Mouse (Mus musculus) heart, postnatal 0 days (tissue): ENCODE measurements around the gene Pi4ka. TPM values are rescaled to one million over a fixed set of nuclear protein-coding genes. Genes with fewer than 3 reads are reported as not detected.
A peak's percentile ranks its signal among the peaks of the same experiment; 100 is the strongest.

Experiments used
- ATAC-seq: fragments of 200-750 bp; cut with Nextera tagmentation; 2 replicates; pipeline ENCODE4 v1.8.0; 2017; ENCODE audit warnings: low read depth, moderate number of reproducible peaks, moderate library complexity; ENCODE audit not compliant: insufficient read depth
- DNase-seq: peaks from one replicate; pipeline ENCODE4 v3.0.0-alpha.2; 2016; ENCODE audit warnings: low spot score
- H3K27ac ChIP-seq: fragments of 300-500 bp; sonication (generic); 2 replicates; pipeline ENCODE4 v1.5.1; 2014; ENCODE audit warnings: low read depth, mild to moderate bottlenecking
- H3K27me3 ChIP-seq: fragments of 300-500 bp; sonication (generic); 2 replicates; pipeline ENCODE4 v1.6.1; 2014; ENCODE audit warnings: low read length, mixed read lengths; ENCODE audit not compliant: control insufficient read depth, insufficient read depth
- H3K36me3 ChIP-seq: fragments of 300-500 bp; sonication (generic); replicated peaks from 2 replicates; pipeline ENCODE4 v1.6.1; 2014; ENCODE audit warnings: low read length, mixed read lengths; ENCODE audit not compliant: control insufficient read depth, insufficient read depth
- H3K4me1 ChIP-seq: fragments of 300-500 bp; sonication (generic); 2 replicates; pipeline ENCODE4 v1.6.1; 2014; ENCODE audit warnings: antibody characterized with exemption; ENCODE audit not compliant: control insufficient read depth, insufficient read depth
- H3K4me2 ChIP-seq: fragments of 300-500 bp; sonication (generic); 2 replicates; pipeline ENCODE4 v1.6.1; 2014; ENCODE audit warnings: low read depth, mild to moderate bottlenecking, low read length, moderate library complexity
- H3K4me3 ChIP-seq: fragments of 300-500 bp; sonication (generic); 2 replicates; pipeline ENCODE4 v1.5.1; 2014; ENCODE audit warnings: low read depth, low read length
- H3K9ac ChIP-seq: fragments of 300-500 bp; sonication (generic); replicated peaks from 2 replicates; pipeline ENCODE4 v1.6.1; 2014; ENCODE audit warnings: low read depth, low read length, mixed read lengths
- H3K9me3 ChIP-seq: fragments of 300-500 bp; sonication (generic); replicated peaks from 2 replicates; pipeline ENCODE4 v1.6.1; 2016; ENCODE audit warnings: low read length; ENCODE audit not compliant: control insufficient read depth
- CTCF ChIP-seq: IDR thresholded peaks from 2 replicates; pipeline ENCODE4 v1.5.1; 2016; ENCODE audit warnings: antibody characterized with exemption, control low read depth, low read depth
- EP300 ChIP-seq: IDR thresholded peaks from 2 replicates; pipeline ENCODE4 v1.6.1; 2016; ENCODE audit warnings: antibody characterized with exemption, low read depth
- WGBS: fragments of 180-500 bp; shearing (Covaris S2); extraction: QIAGEN DNeasy Blood & Tissue Kit; methylation state at CpG from one replicate; pipeline ENCODE4 v1.1.7; 2014; 5-methylcytosine and 5-hydroxymethylcytosine counted together
- polyA plus RNA-seq: library from polyadenylated mRNA; unstranded; fragments of >200 nt; fragmentation: Nextera tagmentation; extraction: Ambion mirVana; gene quantifications from 2 replicates; pipeline ENCODE4 v1.2.1, GENCODE M21; 2015
- total RNA-seq: library from RNA; depleted of rRNA; stranded (reverse); fragments of >200 nt; gene quantifications from 2 replicates; pipeline ENCODE4 v1.2.3, GENCODE M21; 2014; ENCODE audit warnings: low replicate concordance

Pi4ka gene
- total and polyA plus RNA-seq, 2 experiments from 2014 or later = 18.5 to 60.0 TPM

- TF ChIP-seq CTCF (no peak), EP300 (no peak)
- Histone ChIP-seq H3K9me3 (no peaks in the 10 kb centered on the region), H3K9ac (no peak overlapping the region), H3K27ac (no peak overlapping the region), H3K4me3 (no peak overlapping the region), H3K4me2 (no peak overlapping the region), H3K27me3 (no peaks in the 10 kb centered on the region), H3K4me1 (no peaks in the 10 kb centered on the region), H3K36me3 (peaks cover 90% of the 10 kb centered on the region)
- ATAC-seq (no peak), DNase-seq (no peak)
- WGBS = 50% methylated on average over 3 of the region's 3 CpGs
Measured at GRCm38 (mm10) chr16:17300818-17301217, 105.3 kb downstream of the Pi4ka start.

GRCm38 (mm10) chr16:17292751-17293150 is 113.4 kb downstream of the Pi4ka start:
- WGBS = 4% methylated on average over 2 of the region's 2 CpGs
- Histone ChIP-seq H3K27me3 (no peaks in the 10 kb centered on the region), H3K36me3 (peaks cover 75% of the 10 kb centered on the region), H3K4me2 (no peak overlapping the region), H3K9me3 (no peaks in the 10 kb centered on the region), H3K4me1 (no peaks in the 10 kb centered on the region), H3K9ac (no peak overlapping the region), H3K27ac (no peak overlapping the region), H3K4me3 (no peak overlapping the region)
- no peak for ATAC-seq
- peak; percentile 93 for TF ChIP-seq CTCF
- no peak for TF ChIP-seq EP300
- peak; percentile 53 for DNase-seq

- no peaks in the 10 kb centered on the region for H3K9me3 ChIP-seq
- H3K36me3 ChIP-seq = peaks cover 66% of the 10 kb centered on the region
- WGBS = 61% methylated on average over 2 of the region's 2 CpGs
- no peak overlapping the region for H3K4me2 ChIP-seq
- H3K9ac ChIP-seq = no peak overlapping the region
- no peaks in the 10 kb centered on the region for H3K4me1 ChIP-seq
- ATAC-seq (no peak), DNase-seq (no peak)
- no peak overlapping the region for H3K4me3 ChIP-seq
- H3K27ac ChIP-seq = no peak overlapping the region
- TF ChIP-seq CTCF (no peak), EP300 (no peak)
- no peaks in the 10 kb centered on the region for H3K27me3 ChIP-seq
Measured at GRCm38 (mm10) chr16:17291016-17291415, 115.1 kb downstream of the Pi4ka start.

- Histone ChIP-seq H3K27me3 (no peaks in the 10 kb centered on the region), H3K9ac (no peak overlapping the region), H3K36me3 (peaks cover 77% of the 10 kb centered on the region), H3K27ac (no peak overlapping the region), H3K4me3 (no peak overlapping the region), H3K4me1 (no peaks in the 10 kb centered on the region), H3K9me3 (no peaks in the 10 kb centered on the region), H3K4me2 (no peak overlapping the region)
- 86% methylated on average over 2 of the region's 2 CpGs for WGBS
- DNase-seq = no peak
- TF ChIP-seq CTCF (no peak), EP300 (no peak)
- ATAC-seq = no peak
Measured at GRCm38 (mm10) chr16:17287103-17287502, 119.0 kb downstream of the Pi4ka start.

GRCm38 (mm10) chr16:17283151-17283550 is 123.0 kb downstream of the Pi4ka start:
- Histone ChIP-seq H3K27me3 (peaks cover 1% of the 10 kb centered on the region; the same call in 1 of the 2 replicates), H3K4me3 (no peak overlapping the region), H3K4me2 (no peak overlapping the region), H3K27ac (no peak overlapping the region), H3K9me3 (no peaks in the 10 kb centered on the region), H3K9ac (no peak overlapping the region), H3K36me3 (peaks cover 73% of the 10 kb centered on the region), H3K4me1 (no peaks in the 10 kb centered on the region)
- no peak for ATAC-seq
- WGBS = 44% methylated on average over 6 of the region's 6 CpGs
- no peak for DNase-seq
- TF ChIP-seq CTCF = no peak
- TF ChIP-seq EP300 = no peak

- Histone ChIP-seq H3K27ac (no peak overlapping the region), H3K9ac (no peak overlapping the region), H3K4me1 (peaks cover 13% of the 10 kb centered on the region), H3K36me3 (peaks cover 58% of the 10 kb centered on the region), H3K4me3 (no peak overlapping the region), H3K27me3 (peaks cover 17% of the 10 kb centered on the region), H3K4me2 (no peak overlapping the region), H3K9me3 (no peaks in the 10 kb centered on the region)
- no peak for TF ChIP-seq CTCF
- WGBS = 86% methylated on average over 11 of the region's 11 CpGs
- ATAC-seq = no peak
- DNase-seq = no peak
Measured at GRCm38 (mm10) chr16:17280471-17280870, 125.6 kb downstream of the Pi4ka start.
